Mouse (Mus musculus) 3134 (cell line): Measurements from ENCODE around the gene Vmn2r116.
"Not testable (repeated sequence)": the region's sequence is repeated elsewhere in the genome, so short reads cannot be mapped to it uniquely, and the experiment has no call there.

Experiments
- DNase-seq: peaks from one replicate; pipeline ENCODE4 v3.0.0-alpha.2; 2011; ENCODE audit warnings: low spot score; ENCODE audit not compliant: insufficient read length; ENCODE audit errors: extremely low read depth

The Vmn2r116 gene

DNA sequence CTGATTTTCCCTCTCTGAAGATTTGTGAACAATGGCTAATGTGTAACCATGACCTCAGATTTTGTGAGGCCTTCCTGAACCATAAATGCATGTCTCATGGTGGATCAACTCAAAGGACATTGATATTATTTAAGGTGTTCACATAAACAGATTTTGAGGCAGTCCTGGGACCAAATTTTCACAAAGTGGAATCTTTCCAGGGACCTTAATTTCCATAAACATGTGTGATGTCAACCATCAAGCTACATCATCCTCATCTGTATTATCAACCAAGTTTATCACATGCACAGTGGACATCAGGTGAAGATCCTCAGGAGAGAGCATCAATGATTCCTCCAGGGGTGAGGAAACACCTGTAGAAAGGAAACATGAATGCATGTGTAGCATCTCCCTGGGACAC is at the start of gene Vmn2r116:
Gene Vmn2r116 (plus strand): TSS at position 301 of the 400 bp plus-strand sequence.
- DNase-seq: not testable (repeated sequence)

DNA sequence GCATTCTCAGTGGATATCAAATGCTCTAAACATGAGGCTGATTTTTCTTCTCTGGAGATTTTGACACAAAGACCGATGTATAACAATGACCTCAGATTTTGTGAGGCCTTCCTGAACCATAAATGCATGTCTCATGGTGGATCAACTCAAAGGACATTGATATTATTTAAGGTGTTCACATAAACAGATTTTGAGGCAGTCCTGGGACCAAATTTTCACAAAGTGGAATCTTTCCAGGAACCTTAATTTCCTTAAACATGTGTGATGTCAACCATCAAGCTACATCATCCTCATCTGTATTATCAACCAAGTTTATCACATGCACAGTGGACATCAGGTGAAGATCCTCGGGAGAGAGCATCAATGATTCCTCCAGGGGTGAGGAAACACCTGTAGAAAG is 41.0 kb upstream of the Vmn2r116 start, which contains the start of gene Vmn2r115:
Gene Vmn2r115 (plus strand): TSS at position 301 of the 400 bp plus-strand sequence.
- DNase-seq: not testable (repeated sequence)

DNA sequence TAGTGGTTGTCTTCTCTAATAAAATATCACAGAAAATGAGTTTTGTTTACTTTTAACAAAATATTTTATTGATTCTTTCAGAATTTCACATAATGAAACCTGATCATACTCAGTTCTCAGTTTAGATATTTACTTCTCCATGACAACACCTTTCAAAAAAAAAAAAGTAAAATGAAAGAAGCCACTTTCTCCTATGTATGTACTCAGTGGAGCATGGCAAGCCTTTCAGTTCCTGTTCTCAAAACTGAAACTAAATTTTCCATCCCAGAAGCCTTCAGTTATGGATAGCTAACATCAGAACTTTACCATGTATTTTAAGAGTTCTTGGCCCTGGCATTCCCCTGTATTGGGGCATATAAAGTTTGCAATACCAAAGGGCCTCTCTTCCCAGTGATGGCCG is 32.8 kb upstream of the Vmn2r116 start:
- no peak for DNase-seq

DNA sequence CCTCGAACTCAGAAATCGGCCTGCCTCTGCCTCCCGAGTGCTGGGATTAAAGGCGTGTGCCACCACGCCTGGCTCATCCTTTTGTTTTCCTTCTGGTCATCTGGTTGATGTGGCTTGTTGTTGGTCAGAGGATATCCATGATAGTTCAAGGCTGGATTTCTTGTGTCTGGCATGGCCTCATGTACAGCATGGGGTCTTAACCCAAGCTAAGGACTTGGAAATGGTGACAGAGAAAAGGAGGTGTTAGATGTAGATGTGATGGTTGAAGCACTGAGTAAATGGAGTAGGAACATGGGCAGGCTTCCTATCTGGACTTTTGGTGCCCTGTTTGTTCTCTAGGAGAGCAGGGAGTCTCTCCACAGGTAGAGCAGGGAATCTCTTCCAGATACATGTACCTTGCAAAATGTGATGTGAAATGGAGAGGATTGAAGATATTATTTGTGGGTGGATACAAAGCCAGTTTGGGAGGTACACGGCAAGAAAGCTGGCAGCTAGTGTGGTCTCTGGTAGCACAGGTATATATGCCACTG is 48.8 kb downstream of the Vmn2r116 start:
- no peak for DNase-seq
